Mouse (Mus musculus): Measurements from ENCODE around the gene Gm3404.
"Not testable (repeated sequence)": the region's sequence is repeated elsewhere in the genome, so short reads cannot be mapped to it uniquely, and the experiment has no call there.

DNA sequence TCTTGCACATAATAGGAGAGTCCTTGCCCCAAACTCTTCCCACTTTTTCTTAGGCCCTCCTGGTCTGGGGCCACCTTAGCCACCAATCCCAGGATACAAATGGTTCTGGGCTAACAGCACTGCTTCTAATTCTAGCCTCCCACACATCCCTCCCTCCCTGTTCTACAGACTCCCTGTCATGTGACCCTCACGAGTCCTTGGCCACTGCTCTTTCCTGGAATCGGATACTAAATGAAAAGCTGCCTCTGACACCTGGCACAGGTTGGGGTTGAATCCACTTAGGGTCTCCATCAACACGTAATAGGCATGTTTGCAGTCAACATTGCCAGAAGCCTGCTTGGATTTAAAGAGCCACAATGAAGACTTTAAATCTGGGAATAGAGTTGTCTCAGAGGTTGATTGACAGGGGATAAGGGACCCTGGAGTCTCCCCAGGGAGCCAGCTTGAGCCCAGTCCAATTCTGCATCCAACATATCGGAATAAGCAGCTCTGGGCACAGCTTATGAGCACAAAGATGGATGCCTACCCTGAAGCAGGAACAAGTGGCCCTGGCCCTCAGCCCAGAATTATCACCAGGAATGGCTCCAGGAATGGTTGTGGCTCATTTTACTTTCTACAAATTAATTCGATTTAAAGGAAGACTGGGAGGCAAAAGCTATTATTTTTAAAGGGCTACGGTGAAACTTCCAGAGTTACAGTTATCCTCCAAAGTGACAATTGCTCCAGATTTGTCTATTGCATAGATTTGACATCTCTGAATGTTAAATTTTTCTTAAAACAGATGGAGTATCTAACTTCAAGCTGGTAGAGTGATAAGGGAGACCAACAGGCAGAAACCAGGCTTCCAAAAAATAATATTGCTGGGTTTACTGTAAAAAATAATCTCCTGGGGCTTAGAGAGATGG lies 46.5 kb downstream of the Gm3404 start:
- TF ChIP-seq CTCF (IDR thresholded peaks at IDR 0.05; ENCODE audit: insufficient read depth, low read length); POLR2A (IDR thresholded peaks at IDR 0.05; ENCODE audit: borderline replicate concordance, extremely low read depth, low read depth, low read length): not testable (repeated sequence)

All from lung, adult 2 months (tissue).